Mouse (Mus musculus) cerebellum, postnatal 4 days (tissue): ENCODE results near the gene Ccdc13.

ENCODE experiments used
- DNase-seq, 2 experiments: peaks; one replicate each; pipeline ENCODE4 v3.0.0; 2022; ENCODE audit warnings: low spot score in 2 of 2, mixed read lengths in 1 of 2

Gene Ccdc13

GRCm38 (mm10) chr9:121838829-121839621, at the start of gene Ccdc13:
Gene Ccdc13 (minus strand): TSS chr9:121839461.
- DNase-seq: peak; percentile 85

- DNase-seq: peak in 1 of 2 experiments; percentile 19
Measured at GRCm38 (mm10) chr9:121882015-121882457, 42.8 kb upstream of the Ccdc13 start.

- no peak for DNase-seq
Measured at GRCm38 (mm10) chr9:121881301-121881700, 42.0 kb upstream of the Ccdc13 start.

GRCm38 (mm10) chr9:121880840-121881239, 41.6 kb upstream of the Ccdc13 start:
- DNase-seq: peak in 1 of 2 experiments; percentile 70

GRCm38 (mm10) chr9:121877052-121877740, 37.9 kb upstream of the Ccdc13 start:
- DNase-seq: peak in 1 of 2 experiments; percentile 64

- DNase-seq: no peak
Measured at GRCm38 (mm10) chr9:121873578-121873977, 34.3 kb upstream of the Ccdc13 start.

GRCm38 (mm10) chr9:121872062-121872683, 32.9 kb upstream of the Ccdc13 start:
- DNase-seq: no peak

DNA sequence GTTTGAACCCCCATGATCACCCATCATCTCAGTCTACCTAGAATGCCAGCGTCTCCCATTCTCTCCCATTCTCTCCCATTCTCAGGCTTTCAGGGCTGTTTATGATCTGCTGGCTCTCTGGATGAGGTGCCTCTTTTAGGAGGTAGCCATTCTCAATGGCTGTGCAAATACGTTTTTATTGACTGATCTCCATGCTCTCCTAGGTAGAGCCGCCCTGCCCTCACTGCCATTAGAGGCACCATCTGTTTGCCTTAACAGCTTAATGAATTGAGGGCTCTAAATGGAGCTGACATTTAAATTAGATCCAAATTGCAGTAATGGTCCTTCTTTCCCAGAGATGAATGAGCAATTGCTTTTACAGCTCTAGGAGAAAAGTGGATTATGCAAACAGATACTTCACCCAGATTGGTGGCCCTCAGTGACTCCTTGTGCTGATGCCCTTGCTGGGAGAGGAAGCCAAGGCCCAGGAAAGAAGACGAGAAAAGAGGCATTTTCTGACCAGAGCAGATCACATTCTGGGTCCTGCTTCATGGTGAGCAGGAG, 30.8 kb upstream of the Ccdc13 start:
- DNase-seq: no peak

DNA sequence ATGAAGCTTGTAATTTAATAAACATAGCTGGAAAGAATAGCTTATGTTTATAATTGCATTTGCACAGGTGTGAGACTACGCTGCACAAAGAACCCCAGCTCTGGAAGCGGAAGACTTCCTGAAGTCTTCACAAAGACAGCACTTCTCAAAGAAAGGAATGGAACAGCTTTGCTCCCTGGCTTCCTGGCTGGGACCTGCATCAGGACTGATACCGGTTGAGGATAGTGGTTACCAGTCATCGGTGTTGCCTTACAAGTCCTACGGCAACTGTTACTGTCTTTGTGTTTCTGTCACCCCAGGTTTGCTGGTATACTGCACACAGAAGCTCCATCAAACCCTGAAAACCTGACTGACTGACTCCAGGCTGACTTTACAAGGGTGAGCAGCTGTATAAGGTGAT, 30.2 kb upstream of the Ccdc13 start:
- DNase-seq: no peak

DNA sequence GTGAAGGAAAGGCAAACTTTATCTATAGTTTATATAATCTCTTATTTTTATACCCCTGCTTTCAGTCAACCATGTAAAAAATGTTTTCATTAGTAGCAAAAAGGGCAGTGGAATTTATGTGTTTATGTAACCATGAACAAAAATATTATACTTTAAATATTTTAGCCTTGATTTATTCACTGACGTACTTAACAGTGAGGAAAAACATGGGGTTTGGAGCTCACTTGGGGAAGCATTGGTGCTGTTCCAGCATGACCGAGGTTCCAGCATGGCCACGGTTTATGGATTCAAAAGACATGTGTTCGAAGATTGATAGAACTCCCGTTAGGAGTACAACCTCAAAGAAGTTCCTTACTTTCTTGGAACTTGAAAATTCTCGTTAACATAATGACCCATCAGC, 29.0 kb upstream of the Ccdc13 start:
- no peak for DNase-seq

DNA sequence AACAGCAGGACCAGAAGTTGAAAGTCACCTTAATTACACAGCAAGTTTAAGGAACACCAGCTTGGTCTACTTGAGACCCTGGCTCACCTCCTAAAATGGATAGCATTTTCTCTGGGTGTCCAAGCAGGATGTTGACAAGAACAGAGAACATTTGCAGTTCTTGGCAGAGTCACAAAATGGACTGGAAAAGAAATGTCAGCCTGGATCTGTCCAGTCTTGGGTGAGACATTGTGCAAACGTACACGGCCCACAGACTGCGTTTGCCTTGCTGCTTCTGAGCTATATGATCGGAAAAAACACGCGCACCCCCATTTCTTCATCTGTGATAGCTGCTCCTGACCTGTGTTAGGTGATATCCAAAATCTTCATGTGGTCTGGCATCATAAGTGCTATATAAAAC, 28.4 kb upstream of the Ccdc13 start:
- DNase-seq: no peak

DNA sequence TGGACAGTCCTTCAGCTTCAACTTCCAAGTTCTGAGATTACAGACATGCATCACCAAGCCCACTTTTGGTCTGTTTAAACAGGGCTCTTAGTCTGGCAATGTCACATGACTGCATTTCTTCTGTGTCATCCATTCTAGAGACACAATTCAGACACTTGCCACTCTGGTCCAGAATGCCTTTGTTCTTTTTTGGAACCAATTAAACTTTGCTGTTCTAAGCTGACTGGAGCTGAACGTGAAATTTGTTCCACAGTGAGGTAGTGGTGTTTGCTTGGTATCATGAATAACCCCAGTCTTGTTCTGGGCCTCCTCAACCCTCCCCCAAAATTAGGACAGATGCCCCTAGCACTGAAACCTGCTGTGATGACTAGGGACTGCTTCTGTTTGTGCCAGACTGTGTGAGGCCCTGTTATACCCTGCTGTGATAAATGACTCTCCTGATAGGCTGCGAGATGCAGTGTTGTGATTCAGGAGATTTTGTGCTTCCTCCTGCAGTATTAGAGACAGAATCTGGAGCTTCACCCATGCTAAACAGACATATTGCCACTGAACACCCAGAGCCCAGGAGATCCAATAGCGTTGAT, 26.3 kb upstream of the Ccdc13 start:
- DNase-seq: no peak

DNA sequence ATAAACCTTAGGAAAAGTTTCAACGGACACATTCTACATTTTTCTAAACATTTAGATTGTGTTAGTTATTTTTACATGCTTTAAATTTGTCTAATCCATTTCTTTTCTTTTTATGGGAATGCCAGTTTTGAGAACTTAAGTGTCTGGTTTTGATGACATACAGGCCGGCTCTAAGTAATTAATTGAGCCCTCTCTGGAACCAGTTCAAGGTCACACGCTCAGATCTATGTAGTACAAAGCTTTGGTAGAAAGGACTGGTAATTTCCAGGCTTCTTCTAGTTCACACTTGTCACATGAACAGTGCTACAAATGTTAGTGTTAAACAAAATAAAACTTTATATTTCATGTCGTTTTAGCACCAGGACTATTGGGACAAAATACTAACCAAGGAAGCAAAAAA, 25.6 kb upstream of the Ccdc13 start:
- DNase-seq: no peak

- DNase-seq: no peak
Measured at GRCm38 (mm10) chr9:121860921-121861320, 21.7 kb upstream of the Ccdc13 start.

DNA sequence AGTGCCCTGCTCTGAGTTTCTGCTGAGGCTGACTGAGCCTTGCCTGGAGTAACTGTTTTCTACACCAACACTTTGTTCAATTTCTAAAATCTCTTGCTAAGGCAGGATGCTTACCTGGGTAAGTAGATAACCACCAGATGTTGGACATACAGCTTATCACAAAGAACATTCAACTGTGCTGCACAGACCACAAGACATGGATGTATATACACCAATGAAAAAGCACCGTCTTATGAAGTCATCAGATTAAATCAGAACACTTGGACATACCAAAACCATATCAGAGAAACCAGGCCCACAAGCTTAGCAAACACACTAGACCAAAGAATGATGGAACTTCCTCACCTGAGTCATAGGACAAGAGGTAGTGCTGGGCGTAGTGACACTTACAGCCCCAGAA, 20.1 kb upstream of the Ccdc13 start:
- no peak for DNase-seq

DNA sequence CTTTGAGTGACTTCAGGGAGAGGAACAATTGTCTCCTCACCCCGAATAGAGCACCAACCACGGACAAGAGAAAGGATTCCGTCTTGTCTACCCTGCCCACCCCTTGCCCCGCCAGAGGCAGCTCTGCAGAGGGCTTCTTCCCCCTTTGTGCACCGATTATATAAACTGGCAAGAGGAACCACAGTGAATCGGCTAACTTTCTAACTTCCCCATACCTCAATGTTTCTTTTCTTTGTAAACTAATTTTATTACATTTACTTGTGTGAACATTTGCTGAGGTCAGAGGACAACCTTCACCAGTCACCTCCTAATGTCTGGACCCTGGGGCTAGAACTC, 18.9 kb upstream of the Ccdc13 start, which contains the start of gene Higd1a:
TSS of gene Higd1a (minus strand) at position 210 of the 336 bp plus-strand sequence.
- DNase-seq: no peak

DNA sequence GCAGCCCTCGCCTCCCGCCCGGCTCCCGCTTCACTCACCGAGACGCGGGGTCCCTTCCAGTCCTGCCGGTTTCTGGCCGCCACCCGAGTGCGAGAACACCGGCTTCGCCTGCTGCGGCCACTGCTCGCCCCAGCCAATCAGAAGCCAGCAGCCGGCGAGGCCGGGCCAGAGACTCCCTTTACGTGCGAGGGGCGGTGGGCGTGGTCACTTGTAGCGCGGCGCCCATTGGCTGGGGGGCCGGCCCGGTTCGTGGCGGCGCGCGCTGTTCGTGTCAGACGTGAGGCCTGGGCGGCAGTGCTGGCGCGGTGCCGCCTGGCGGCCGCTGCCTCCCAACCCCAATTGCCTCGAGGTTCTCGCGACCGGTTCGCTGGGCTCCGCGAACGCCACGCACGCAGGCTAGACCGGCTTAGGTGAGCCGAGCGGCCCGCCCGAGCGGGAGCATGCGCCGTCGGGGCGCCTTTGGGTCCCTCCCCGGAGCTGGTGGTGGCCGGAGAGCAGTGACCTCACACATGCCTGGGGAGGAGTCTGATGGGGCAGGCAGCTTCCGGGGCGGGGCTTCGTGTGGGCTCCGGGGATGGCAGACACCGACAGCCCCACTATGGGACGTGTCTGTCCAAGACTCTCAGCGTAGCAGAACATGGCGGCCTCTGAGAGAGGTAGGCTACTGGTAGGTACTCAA, 18.4 kb upstream of the Ccdc13 start:
- DNase-seq: peak; percentile 94 to 98

DNA sequence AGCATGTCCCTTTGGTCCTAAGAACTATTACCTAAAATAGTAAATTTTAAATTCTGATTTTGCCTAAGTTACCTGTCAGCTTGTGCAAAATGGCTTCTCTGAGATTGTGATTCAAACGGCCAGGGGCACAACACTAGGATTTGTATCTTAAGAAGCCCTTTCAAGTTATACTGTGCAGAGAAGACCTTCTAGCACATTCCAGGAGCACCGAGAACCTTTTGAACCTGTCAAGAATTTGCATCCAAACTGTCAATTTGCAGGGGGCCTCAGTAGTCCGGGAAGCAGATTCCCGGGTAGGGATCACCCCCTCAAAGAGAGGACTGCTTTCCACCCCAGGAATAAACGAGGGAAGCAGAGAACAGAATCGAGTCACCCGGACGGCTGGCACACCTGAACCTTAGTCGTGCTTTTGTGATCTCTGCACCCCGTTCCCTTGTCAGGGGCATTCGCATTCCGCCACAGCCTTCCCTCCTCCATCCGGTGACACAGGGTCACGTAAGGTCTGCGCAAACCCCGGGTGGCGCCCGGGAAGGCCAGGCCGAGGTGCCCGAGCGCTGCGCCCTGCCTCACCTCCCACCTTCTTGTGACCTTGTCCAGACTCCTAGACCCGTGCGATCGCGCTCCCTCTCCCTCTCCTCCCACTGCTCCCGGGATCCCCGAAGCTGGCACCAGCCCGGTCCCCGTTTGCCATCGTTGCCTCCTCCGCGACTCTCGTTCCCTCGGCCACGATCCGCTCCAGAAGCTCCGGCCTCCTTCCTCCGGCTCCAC, 17.6 kb upstream of the Ccdc13 start:
- DNase-seq: no peak

DNA sequence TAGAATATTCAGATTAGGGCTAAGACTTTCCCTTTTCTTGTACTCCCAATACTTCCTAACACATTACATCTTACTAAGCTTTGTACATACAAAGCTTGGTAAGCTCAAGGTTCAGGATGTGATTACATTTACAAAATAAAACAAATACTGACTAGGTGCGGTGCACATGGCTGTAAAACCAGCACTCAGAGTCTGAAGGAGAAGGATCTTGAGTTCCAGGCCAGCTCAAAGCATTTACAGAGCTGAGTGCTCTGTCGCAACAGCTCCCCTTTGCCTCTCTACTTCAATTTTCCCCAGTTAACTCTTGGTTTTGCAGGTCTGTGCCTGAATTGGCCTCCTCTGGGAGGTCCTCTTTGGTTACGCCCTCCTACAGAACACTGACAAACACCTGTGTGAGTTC, 15.0 kb upstream of the Ccdc13 start:
- no peak for DNase-seq

DNA sequence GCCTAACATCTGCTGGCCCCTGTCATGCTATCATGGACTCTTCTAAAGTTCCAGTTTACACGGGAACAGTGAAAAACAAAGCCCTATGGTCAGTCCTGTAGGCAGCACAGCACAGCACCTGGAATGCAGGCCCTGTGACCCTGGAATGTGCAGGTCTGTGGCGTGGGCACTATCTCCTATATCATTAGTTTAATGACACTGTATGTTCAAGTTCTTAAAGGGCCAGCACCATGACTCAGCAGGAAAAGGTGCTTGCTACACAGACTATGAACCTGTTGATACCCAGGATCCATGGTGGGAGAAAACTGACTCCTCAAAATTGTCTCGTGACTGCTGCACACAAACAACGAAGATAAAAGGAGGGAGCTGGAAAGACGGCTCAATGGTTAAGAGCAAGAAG, 8.6 kb upstream of the Ccdc13 start:
- no peak for DNase-seq

- DNase-seq: no peak
Measured at GRCm38 (mm10) chr9:121847138-121847537, 7.9 kb upstream of the Ccdc13 start.
